Mouse (Mus musculus): ENCODE results near the gene Gucy1a1. TPM values are rescaled to one million over a fixed set of nuclear protein-coding genes. Genes with fewer than 3 reads are reported as not detected.

Gucy1a1 gene
- polyA plus RNA-seq, 1 experiment from 2014 or later = 17.0 TPM

- H3K4me1 ChIP-seq = peaks cover 5% of the 10 kb centered on the region; the same call in 1 of the 2 replicates
- H3K9ac ChIP-seq (replicated peaks) = no peak overlapping the region
- peak overlapping the region; percentile 5; the same call in 1 of the 2 replicates for H3K4me2 ChIP-seq
- no peak overlapping the region for H3K27ac ChIP-seq (replicated peaks)
- peak; percentile 38; the same call in 1 of the 2 replicates for ATAC-seq (ENCODE audit: low FRiP score)
- H3K36me3 ChIP-seq = no peaks in the 10 kb centered on the region
- H3K9me3 ChIP-seq (replicated peaks) = no peaks in the 10 kb centered on the region
- no peaks in the 10 kb centered on the region for H3K27me3 ChIP-seq (replicated peaks)
- no peak overlapping the region for H3K4me3 ChIP-seq (replicated peaks)
- WGBS = 25% methylated on average over 13 of the region's 13 CpGs
Observed at GRCm38 (mm10) chr3:82138002-82138667, 7.5 kb downstream of the Gucy1a1 start.

- 75% methylated on average over 1 of the region's 1 CpGs for WGBS
- Histone ChIP-seq H3K9me3 (replicated peaks) (no peaks in the 10 kb centered on the region), H3K9ac (replicated peaks) (no peak overlapping the region), H3K4me2 (no peak overlapping the region), H3K4me1 (peaks cover 5% of the 10 kb centered on the region; the same call in 1 of the 2 replicates), H3K36me3 (no peaks in the 10 kb centered on the region), H3K27ac (replicated peaks) (no peak overlapping the region), H3K27me3 (replicated peaks) (no peaks in the 10 kb centered on the region), H3K4me3 (replicated peaks) (no peak overlapping the region)
- no peak for ATAC-seq (ENCODE audit: low FRiP score)
Observed at GRCm38 (mm10) chr3:82135483-82135882, 10.1 kb downstream of the Gucy1a1 start.

- Histone ChIP-seq H3K9ac (replicated peaks) (no peak overlapping the region), H3K9me3 (replicated peaks) (no peaks in the 10 kb centered on the region)
- 68% methylated on average over 1 of the region's 1 CpGs for WGBS
Observed at GRCm38 (mm10) chr3:82129258-82129657, 16.3 kb downstream of the Gucy1a1 start.

GRCm38 (mm10) chr3:82124567-82124966 lies 21.0 kb downstream of the Gucy1a1 start:
- Histone ChIP-seq H3K4me2 (no peak overlapping the region), H3K4me1 (no peaks in the 10 kb centered on the region), H3K36me3 (no peaks in the 10 kb centered on the region), H3K9me3 (replicated peaks) (no peaks in the 10 kb centered on the region), H3K9ac (replicated peaks) (no peak overlapping the region), H3K27ac (replicated peaks) (no peak overlapping the region), H3K27me3 (replicated peaks) (no peaks in the 10 kb centered on the region), H3K4me3 (replicated peaks) (no peak overlapping the region)
- WGBS = 94% methylated on average over 1 of the region's 1 CpGs
- no peak for ATAC-seq (ENCODE audit: low FRiP score)

More at GRCm38 (mm10) chr3:82129258-82129657, 16.3 kb downstream of the Gucy1a1 start:
- no peak overlapping the region for H3K4me3 ChIP-seq (replicated peaks)
- ATAC-seq (ENCODE audit: low FRiP score) = no peak
- H3K36me3 ChIP-seq = no peaks in the 10 kb centered on the region
- no peaks in the 10 kb centered on the region for H3K4me1 ChIP-seq
- H3K27me3 ChIP-seq (replicated peaks) = no peaks in the 10 kb centered on the region
- H3K4me2 ChIP-seq = no peak overlapping the region
- H3K27ac ChIP-seq (replicated peaks) = no peak overlapping the region

GRCm38 (mm10) chr3:82118916-82119315 lies 26.7 kb downstream of the Gucy1a1 start:
- Histone ChIP-seq H3K4me3 (replicated peaks) (no peak overlapping the region), H3K4me1 (no peaks in the 10 kb centered on the region), H3K36me3 (no peaks in the 10 kb centered on the region), H3K9ac (replicated peaks) (no peak overlapping the region), H3K27me3 (replicated peaks) (no peaks in the 10 kb centered on the region), H3K4me2 (no peak overlapping the region), H3K9me3 (replicated peaks) (no peaks in the 10 kb centered on the region), H3K27ac (replicated peaks) (no peak overlapping the region)
- WGBS = 97% methylated on average over 1 of the region's 1 CpGs
- ATAC-seq (ENCODE audit: low FRiP score) = no peak

GRCm38 (mm10) chr3:82112439-82112838 lies 33.1 kb downstream of the Gucy1a1 start:
- Histone ChIP-seq H3K4me2 (no peak overlapping the region), H3K4me3 (replicated peaks) (no peak overlapping the region), H3K27ac (replicated peaks) (no peak overlapping the region), H3K9ac (replicated peaks) (no peak overlapping the region), H3K36me3 (no peaks in the 10 kb centered on the region), H3K27me3 (replicated peaks) (no peaks in the 10 kb centered on the region), H3K9me3 (replicated peaks) (no peaks in the 10 kb centered on the region), H3K4me1 (0 out of 2 replicates have a peak, but pooled peaks cover 2% of the 10 kb centered on the region)
- 73% methylated on average over 2 of the region's 2 CpGs for whole genome bisulfite sequencing
- ATAC-seq (ENCODE audit: low FRiP score) = no peak

- H3K4me3 ChIP-seq (replicated peaks) = no peak overlapping the region
- 0 out of 2 replicates have a peak, but pooled peaks cover 2% of the 10 kb centered on the region for H3K4me1 ChIP-seq
- ATAC-seq (ENCODE audit: low FRiP score) = no peak
- H3K36me3 ChIP-seq = no peaks in the 10 kb centered on the region
- no peaks in the 10 kb centered on the region for H3K9me3 ChIP-seq (replicated peaks)
- H3K27me3 ChIP-seq (replicated peaks) = no peaks in the 10 kb centered on the region
- no peak overlapping the region for H3K27ac ChIP-seq (replicated peaks)
- H3K4me2 ChIP-seq = no peak overlapping the region
- no peak overlapping the region for H3K9ac ChIP-seq (replicated peaks)
- WGBS = 76% methylated on average over 3 of the region's 3 CpGs
Observed at GRCm38 (mm10) chr3:82111986-82112385, 33.6 kb downstream of the Gucy1a1 start.

- Histone ChIP-seq H3K4me2 (no peak overlapping the region), H3K27ac (replicated peaks) (no peak overlapping the region), H3K9ac (replicated peaks) (no peak overlapping the region), H3K4me1 (0 out of 2 replicates have a peak, but pooled peaks cover 2% of the 10 kb centered on the region), H3K36me3 (no peaks in the 10 kb centered on the region), H3K27me3 (replicated peaks) (no peaks in the 10 kb centered on the region), H3K9me3 (replicated peaks) (no peaks in the 10 kb centered on the region), H3K4me3 (replicated peaks) (no peak overlapping the region)
- WGBS = 94% methylated on average over 15 of the region's 15 CpGs
- no peak for ATAC-seq (ENCODE audit: low FRiP score)
Observed at GRCm38 (mm10) chr3:82108951-82109350, 36.6 kb downstream of the Gucy1a1 start.

- Histone ChIP-seq H3K9me3 (replicated peaks) (no peaks in the 10 kb centered on the region), H3K4me3 (replicated peaks) (no peak overlapping the region), H3K36me3 (no peaks in the 10 kb centered on the region), H3K27ac (replicated peaks) (no peak overlapping the region), H3K9ac (replicated peaks) (no peak overlapping the region), H3K4me1 (no peaks in the 10 kb centered on the region), H3K4me2 (no peak overlapping the region), H3K27me3 (replicated peaks) (no peaks in the 10 kb centered on the region)
- whole genome bisulfite sequencing = 63% methylated on average over 6 of the region's 6 CpGs
- no peak for ATAC-seq (ENCODE audit: low FRiP score)
Observed at GRCm38 (mm10) chr3:82104229-82104628, 41.4 kb downstream of the Gucy1a1 start.

- no peaks in the 10 kb centered on the region for H3K27me3 ChIP-seq (replicated peaks)
- H3K27ac ChIP-seq (replicated peaks) = no peak overlapping the region
- ATAC-seq (ENCODE audit: low FRiP score) = no peak
- no peaks in the 10 kb centered on the region for H3K36me3 ChIP-seq
- WGBS = 87% methylated on average over 6 of the region's 6 CpGs
- H3K4me3 ChIP-seq (replicated peaks) = no peak overlapping the region
- H3K9ac ChIP-seq (replicated peaks) = no peak overlapping the region
- H3K4me2 ChIP-seq = no peak overlapping the region
- H3K4me1 ChIP-seq = no peaks in the 10 kb centered on the region
- H3K9me3 ChIP-seq (replicated peaks) = no peaks in the 10 kb centered on the region
Observed at GRCm38 (mm10) chr3:82099127-82099526, 46.5 kb downstream of the Gucy1a1 start.

- Histone ChIP-seq H3K27ac (replicated peaks) (no peak overlapping the region), H3K27me3 (replicated peaks) (no peaks in the 10 kb centered on the region), H3K36me3 (no peaks in the 10 kb centered on the region), H3K9ac (replicated peaks) (no peak overlapping the region), H3K4me1 (no peaks in the 10 kb centered on the region), H3K4me2 (no peak overlapping the region), H3K9me3 (replicated peaks) (no peaks in the 10 kb centered on the region), H3K4me3 (replicated peaks) (no peak overlapping the region)
- ATAC-seq (ENCODE audit: low FRiP score) = no peak
- WGBS = 77% methylated on average over 2 of the region's 2 CpGs
Observed at GRCm38 (mm10) chr3:82096801-82097200, 48.8 kb downstream of the Gucy1a1 start.

GRCm38 (mm10) chr3:82074201-82074851 lies 71.3 kb downstream of the Gucy1a1 start, which contains the start of gene Gucy1b1:
Gene Gucy1b1 (minus strand): TSS chr3:82074689.
- Histone ChIP-seq H3K36me3 (no peaks in the 10 kb centered on the region), H3K27ac (replicated peaks) (peak within 1 kb of the TSS; percentile 87), H3K4me3 (replicated peaks) (peak within 1 kb of the TSS; percentile 70), H3K4me1 (peaks cover 14% of the 10 kb centered on the region; the same call in 1 of the 2 replicates), H3K27me3 (replicated peaks) (no peaks in the 10 kb centered on the region), H3K4me2 (peak within 1 kb of the TSS; percentile 94), H3K9me3 (replicated peaks) (no peaks in the 10 kb centered on the region), H3K9ac (replicated peaks) (peak within 1 kb of the TSS; percentile 81)
- 2% methylated on average over 25 of the region's 25 CpGs for WGBS
- ATAC-seq (ENCODE audit: low FRiP score) = peak; percentile 99

All from neural tube, embryonic 15.5 days (tissue).